Mouse (Mus musculus): ENCODE results near the gene Chd2.

Chd2 gene

DNA sequence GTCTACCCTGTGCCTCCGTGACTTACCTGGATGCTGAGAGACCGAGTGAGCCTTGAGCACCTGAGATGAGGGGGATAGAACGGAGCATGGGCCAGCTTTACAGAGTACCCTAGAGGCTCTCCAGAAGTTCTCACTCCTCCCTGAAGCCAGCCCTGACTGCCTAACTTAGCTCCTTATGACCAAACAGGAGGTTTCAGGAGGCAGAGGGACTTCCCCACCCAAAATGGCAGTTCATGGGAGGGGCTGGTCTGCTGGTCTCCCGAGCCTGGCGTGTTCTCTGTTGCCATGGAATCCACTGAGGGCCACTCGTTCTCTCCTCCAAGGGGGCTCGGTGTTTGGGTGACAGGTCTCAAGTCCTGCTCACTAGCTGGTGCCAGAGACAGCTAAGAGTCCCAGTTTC, 130.1 kb downstream of the Chd2 start:
- DNase-seq (ENCODE audit: low read depth, low spot score) = no peak

DNA sequence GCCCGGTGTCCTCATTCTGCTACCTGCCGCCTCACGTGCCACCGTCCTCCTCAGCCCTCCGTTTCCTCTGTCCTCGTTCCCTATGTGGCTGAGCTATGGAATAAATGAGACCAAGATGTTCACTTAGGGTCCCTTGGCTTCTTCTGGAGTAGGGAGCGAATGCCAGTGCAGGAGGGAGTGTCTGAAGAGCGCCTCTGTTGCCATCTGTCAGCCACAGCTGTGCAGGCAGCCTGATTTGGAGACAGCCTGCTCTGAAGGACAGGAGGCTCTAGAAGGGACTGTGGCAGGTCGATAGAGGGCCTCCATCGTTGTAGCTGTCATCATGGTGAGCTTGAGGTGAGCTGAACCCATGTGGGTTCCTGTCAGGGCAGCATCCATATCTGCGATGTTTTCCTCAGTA, 136.1 kb downstream of the Chd2 start:
- DNase-seq (ENCODE audit: low read depth, low spot score) = no peak

DNA sequence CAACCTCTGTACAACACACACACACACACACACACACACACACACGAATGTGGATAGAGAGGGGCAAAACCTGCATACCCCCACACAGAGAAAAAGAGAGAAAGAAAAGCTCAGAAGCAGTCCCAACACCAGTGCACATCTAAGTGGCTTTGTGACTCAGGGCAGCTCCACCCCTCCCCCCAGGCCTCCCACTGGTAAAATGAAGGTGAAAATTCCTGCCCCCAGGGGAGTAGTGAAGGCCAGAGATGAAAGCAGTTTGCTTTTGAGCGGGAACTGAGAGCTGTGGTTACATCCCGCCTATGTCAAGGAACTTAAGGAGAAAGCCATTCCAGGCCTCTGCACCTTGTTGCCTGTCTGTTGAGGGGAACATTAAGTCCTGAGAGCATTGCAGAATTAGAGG, 138.1 kb downstream of the Chd2 start:
- no peak for DNase-seq (ENCODE audit: low read depth, low spot score)

DNA sequence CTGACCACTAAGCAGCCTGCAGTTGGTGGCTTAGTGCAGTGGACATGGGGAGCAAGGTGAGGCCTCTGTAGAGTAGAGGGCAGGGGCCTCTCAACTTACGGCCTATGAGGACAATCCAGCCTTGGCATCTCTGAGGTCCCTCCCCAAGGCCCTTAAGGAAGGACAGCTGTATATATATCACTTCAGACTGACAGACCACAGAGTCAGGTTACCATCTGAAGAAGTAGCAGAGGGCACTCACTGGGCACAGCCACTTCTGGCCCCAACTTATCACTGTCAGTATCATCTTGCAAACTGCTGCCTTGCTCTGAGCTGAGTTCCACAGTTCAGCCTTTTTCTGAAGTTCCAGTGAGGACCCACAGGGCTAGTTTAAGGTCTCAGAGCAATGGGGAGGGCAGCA, 139.0 kb downstream of the Chd2 start:
- DNase-seq (ENCODE audit: low read depth, low spot score) = no peak

DNA sequence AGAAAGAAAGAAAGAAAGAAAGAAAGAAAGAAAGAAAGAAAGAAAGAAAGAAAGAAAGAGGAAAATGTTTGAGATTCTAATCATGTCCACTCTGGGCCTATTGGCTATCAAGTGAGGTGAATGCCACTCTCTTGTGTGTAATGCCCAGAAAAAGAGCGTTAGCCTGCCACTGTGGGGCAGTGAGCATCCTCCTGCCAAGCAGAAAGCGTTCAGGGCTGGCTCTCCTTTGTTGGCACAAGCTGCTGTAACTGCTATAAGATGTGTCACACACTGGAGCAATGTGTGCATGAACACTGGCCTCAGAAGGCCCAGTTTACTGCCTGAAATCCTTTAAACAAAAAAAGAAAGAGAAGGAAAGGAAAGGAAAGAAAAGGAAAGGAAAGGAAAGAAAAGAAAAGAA, 139.5 kb downstream of the Chd2 start:
- no peak for DNase-seq (ENCODE audit: low read depth, low spot score)

DNA sequence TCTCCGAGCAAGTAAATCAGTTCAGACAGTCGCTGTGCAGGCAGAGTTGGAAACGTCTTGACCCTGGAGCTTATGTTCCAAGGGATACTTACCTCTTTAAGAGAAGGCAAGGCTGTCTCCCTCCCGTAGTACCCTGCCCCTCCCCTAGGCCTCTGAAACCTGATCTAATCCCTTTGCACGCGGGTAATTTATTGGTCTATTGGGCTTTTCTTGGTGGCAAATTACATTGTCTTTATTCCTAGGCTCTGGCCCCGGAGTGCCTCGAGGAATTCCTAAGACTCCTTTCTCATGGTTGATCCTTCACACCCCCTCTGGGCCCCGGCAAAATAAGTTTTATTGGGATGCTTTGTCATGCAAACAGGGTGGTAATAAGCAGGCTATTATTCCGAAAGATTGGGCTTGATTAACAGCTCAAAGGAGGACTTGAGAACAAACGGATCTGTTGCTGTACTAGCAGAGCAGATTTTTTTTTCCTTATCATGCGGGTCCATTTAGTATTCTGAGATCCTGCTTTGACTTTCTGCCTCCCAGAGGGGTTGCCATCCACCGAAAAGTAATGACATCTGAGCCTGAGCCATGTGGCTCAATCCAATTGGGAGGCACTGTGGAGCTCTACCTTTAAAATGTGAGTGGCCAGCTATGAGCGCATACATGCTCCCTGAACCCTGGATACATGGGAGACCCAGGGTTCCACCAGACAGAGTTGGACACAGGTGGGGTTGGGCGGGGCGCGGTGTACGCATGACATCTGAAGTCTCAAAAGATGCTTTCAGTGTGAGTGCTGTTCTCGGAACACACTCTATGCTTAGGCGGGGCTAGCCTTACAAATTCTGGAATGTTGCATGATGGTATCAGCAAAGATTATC, 141.3 kb downstream of the Chd2 start:
- DNase-seq (ENCODE audit: low read depth, low spot score) = no peak

DNA sequence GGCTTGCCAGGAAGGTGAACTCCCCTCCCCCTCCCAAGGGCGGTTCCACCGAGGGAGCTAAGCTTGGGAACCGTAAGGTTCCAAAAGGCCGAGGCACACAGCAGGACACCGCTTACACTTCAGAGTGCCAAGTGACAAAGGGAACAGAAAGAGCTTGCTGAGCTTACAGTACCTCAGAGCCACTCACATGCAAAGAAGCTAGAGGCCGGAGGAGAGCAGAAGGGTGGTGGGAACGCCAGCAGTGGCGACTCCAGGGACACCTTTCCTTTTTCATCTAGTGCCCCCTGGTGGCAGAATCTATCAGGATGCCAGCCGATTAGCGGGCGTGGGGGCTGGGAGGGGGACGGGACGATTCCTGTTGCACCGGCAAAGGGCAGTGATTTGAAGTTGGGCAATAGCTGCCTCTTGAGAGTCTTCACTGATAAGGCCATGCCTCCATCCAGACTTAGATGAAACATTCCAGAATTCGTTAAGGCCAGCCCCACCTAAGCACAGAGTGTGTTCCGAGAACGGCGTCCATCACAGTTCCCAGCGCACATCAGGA, 142.1 kb downstream of the Chd2 start:
- no peak for DNase-seq (ENCODE audit: low read depth, low spot score)

DNA sequence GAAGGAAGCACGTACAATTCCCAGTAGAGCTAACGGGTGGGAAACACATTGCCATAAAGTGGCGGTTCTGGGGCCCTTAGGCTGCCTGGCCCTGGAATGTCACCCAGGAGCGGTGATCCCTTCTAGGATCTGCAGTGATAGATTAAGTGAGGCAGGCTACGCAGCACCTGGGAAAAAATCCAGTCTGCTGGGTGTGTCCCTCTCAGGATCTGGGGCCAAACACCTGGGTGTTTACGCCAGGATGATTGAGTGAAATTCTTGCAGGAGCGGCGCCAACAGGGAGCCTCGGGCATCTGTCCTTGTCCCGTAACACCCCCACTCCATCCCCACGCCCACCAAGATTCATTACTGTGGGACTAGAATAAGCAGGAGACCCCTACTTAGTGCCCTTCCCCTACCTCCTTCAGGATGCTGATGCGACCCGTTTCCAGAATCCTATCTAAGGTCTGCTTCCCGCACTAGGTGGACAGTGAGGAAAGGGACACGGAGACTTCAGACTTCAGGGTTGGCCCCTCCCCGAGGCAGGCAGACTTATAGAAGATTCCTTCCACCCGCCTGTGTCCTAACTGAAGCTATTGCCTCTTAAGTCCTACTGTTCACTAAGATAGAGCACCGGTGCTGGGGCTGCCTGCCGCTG, 142.7 kb downstream of the Chd2 start:
- DNase-seq (ENCODE audit: low read depth, low spot score) = no peak

DNA sequence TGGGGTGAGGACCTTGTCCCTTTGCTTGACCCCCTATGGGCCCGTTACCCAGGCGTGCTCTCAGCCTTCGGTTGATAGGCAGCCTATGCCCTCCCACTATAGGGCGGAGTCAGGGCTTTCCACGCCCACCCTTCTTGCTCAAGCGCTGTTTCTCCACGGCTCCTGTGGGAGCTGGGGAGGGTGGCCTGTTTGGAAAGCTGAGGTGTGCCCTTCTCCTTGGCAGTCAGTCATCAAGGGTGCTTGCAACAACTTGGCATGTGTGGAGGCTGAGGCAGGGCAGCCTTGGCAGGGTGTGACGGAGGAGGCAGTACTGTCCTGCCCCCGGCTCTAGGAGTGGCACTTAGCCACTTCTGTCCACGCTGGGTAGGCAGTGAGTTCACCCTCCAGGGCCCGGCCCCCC, 143.3 kb downstream of the Chd2 start:
- no peak for DNase-seq (ENCODE audit: low read depth, low spot score)

DNA sequence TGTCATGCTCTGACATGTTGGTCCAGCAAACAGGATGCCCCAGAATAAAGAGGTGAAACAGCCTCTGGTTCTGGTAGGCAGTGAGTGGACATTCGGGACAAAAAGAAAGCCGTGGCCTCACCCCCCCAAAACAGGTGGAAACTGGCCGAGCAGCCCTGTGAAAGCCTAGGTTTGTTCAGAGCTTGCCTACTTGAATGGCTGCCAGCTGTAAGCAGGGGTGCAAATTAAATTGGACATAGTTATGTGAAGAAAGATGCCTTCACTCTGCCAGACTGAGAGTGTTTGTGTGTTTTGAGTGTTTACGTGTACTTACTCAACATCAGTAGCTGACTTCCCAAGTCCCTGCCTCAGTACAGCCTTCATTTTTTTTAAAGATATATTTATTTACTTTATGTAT, 147.6 kb downstream of the Chd2 start:
- no peak for DNase-seq (ENCODE audit: low read depth, low spot score)

DNA sequence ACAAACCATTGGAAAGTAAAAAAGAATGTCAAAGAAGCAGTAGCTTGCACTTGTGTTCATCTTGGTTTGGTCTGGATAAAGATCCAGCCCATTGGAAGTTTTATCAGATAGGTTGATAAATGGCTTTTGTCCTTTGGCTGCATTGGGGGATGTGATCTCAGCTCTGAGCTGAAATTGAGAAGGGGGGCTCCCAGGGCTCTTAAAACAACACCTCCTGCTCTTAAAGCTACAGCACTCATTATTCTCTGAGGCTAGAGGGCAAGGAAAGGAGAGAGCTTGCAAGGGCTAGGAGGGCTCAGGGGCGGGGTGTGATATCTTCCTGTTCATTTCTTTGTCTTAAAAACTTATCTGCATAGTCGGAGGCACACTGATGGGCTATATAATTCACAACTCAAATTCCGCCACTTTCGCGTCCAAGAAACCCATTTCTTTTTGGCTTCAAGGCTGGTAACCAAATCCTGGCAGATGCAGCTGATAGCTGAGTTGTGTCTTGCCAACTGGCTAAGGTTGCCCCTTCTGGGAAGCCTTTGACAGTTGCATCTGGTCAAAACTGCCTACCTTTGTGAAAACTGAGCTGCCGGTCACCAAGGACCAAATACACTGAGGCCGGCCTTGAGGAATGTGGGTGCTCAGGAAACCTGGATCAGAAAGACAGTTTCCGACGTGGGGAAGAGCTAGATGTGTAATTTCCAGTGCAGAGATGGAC, 148.2 kb downstream of the Chd2 start:
- DNase-seq (ENCODE audit: low read depth, low spot score) = no peak

DNA sequence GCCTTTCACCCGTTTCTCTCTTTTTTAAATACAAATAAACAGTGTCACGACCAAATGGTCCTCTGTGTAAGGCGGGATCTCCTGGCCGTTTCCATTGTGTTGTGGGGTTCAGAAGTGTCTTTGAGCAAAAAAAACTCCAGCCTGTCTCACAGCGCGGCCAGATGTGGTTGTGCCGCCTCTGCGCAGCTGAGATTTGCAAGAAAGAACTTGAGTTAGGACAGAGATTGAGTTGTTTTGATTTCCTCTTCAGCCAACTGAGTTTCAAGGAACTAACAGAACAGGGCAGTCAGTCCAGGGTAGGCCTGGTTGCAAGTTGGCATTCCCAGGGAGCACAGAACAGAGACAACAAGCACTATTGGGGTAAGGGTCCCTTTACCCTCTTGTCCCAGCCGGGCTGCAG, 149.3 kb downstream of the Chd2 start:
- DNase-seq (ENCODE audit: low read depth, low spot score) = no peak

DNA sequence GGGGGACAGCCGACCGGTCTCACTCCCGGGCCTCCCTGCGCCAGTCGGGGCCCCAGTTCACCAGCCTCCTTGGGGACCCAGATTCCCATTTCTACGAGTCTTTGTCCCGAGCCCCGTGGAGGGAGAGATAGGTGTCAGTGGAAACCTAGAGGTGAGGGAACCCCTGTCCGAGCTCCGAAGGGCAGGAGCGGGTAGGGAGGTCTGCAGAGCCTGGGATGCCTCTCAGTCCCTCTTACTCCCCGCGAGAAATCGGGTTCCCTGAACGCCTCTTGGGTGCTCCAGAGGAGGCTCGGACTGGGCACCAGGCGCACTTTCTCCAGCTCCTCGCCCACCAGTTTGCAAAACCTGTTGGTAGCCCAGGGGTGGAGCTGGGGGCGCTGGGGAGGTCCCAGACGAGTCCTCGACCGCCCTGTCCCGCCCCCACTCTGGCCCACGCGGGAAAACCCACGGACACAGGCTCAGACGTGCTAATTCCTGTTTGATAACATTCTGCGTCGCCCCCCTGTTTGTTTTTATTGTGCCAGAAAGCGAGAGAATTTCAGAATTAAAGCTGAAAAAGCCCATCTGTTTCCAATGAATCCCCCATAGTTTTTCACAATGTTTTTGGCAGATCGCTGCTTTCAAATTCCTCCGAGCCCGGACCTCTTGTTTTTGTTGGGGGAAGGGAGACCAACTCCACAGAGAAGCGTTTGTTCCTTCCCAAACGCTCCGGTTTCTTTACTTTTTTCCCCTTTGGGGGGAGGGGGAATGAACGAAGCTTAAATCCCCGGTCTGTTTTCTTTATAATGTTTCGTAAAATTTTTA, 149.9 kb downstream of the Chd2 start:
- no peak for DNase-seq (ENCODE audit: low read depth, low spot score)

DNA sequence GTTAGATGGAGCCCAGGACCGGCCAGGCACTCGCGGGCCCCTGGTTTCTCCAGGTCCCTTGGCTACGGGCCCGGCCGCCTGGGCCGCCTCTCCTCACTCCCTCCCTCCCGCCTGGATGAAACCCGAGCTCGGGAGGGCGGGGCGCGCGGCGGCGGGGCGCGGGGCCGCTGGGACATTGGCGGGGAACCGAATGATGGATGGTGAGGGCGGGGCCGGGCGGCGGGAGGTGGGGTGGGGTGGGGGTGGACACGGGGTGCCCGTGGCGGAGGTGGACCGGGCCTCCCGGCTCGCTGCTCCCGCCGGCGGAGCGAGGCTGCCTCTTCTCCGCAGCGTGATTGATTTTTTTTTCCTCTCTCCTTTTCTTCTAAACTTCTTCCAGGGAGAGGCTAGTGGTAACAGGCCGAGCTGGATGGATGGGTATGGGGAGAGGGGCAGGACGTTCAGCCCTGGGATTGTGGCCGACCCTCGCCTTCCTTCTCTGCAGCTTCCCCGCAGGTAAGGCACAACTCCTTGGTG, 150.6 kb downstream of the Chd2 start:
- DNase-seq (ENCODE audit: low read depth, low spot score) = no peak

DNA sequence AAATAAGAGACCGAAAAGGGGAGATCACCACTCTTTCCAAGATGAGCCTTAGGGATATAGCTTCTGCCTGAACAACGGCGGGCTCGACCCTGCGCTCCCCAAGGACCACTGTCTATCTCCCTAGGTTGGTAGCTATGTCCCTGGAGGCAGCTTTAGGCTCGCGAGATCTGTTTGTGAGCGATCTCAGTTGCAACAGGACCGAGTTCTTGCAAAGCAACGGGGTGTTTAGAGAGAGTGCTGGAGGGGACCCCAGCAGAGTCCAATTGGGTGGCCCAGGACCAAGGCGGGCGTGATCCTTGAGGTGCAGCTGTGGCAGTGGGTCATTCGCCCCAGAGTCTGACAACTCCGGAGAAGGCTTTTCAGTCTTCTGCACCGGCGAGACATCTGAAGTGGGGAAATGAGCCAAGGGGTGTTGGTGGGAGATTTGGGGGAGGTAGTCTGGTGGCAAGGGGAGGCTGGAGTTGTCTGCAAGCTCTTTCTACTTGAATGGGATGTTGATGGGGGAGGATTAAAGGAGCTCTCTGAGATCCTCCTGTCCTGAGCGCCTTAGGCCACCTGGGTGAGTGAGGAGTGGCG, 151.1 kb downstream of the Chd2 start:
- no peak for DNase-seq (ENCODE audit: low read depth, low spot score)

DNA sequence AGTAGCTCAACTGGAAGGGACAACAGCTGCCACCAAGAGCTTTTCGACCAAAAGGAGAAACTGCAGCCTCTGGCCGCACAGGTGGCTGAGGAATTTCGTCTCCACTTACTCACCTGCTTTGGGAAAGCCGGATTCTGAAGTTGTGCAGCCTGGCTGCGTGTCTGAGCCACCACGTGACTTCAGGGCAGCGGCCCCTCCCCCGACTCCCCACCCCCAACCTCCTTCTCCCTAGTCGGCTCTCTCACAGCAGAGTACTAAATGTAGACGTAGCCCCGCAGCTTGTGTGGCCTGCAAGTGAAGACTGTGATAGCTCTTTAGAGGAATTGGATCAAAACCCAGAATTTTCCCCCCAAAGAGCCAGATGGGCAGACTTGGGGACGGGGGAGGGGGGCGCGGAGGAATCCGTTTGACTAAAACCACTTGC, 151.7 kb downstream of the Chd2 start:
- no peak for DNase-seq (ENCODE audit: low read depth, low spot score)

DNA sequence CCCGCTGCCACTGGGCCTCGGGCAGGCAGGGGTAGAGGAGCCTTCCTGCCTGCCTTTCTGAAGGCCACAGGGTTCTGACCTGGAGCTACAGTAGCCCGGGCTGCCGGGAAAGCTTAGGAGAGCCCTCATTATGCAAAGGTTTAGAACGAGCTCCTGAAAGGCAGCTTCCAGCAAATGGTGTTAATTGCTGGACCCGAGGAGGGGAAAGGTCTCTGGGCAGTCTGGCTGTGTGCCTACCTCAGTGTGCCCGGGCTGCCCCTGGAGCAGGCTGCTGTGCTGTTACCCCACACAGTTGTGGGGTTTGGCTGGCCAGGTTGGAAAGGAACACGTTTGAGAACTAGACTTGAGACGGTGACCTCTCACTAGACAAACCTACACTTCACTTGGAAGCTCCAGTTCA, 152.2 kb downstream of the Chd2 start:
- DNase-seq (ENCODE audit: low read depth, low spot score) = no peak

DNA sequence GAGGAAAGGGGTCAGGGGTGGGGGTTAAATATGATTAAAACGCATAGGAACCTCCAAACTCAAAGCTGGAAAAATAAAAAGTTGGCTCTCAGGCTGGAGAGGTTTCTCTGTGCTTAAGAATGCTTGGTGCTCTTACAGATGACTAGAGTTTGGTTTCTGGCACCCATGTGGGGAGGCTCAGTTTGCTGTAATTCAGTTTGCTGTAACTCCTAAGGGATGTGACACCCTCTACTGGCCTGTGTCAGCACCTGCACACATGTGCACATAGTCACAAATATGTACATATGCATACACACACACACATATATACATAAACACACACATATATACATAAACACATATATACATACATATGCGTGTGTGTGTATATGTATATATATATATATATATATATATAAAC, 152.8 kb downstream of the Chd2 start:
- DNase-seq (ENCODE audit: low read depth, low spot score) = no peak

DNA sequence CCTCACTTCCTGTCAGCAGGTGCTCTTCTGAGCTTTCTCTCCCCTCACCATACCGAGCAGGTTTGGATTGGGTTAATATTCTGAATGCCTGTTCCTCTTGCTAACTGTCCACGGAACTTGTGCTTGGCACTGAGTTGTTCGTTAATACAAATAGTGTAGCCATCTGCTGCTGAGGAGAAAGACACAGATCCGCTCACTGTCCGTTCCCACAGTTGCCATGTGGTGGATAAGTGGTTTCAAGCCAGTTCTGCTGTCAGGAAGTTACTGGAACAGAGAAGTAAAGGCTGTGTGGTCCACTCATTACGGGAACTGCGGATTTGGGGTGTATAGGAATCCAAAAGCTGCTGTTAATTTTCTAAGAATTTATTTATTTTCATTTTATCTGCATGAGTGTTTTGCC, 158.8 kb downstream of the Chd2 start:
- no peak for DNase-seq (ENCODE audit: low read depth, low spot score)

DNA sequence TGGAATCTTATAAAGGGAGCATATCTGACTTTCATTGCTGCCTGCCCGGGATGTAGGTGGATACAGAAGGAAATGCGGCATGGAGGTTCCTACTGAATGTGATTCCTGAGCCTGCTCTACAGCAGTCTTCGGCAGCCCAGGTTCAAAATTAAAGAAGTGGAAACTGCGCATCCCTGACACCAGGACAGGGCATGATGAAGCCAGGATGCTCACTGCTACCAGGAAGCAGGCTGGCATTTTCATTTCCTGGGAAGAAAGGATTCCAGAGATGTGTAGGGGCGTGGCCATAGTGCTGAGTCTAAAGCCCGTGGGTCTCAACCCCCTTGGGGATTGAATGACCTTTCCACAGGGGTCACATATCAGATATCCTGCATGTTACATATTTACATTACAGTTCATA, 163.6 kb downstream of the Chd2 start:
- DNase-seq (ENCODE audit: low read depth, low spot score) = no peak

DNA sequence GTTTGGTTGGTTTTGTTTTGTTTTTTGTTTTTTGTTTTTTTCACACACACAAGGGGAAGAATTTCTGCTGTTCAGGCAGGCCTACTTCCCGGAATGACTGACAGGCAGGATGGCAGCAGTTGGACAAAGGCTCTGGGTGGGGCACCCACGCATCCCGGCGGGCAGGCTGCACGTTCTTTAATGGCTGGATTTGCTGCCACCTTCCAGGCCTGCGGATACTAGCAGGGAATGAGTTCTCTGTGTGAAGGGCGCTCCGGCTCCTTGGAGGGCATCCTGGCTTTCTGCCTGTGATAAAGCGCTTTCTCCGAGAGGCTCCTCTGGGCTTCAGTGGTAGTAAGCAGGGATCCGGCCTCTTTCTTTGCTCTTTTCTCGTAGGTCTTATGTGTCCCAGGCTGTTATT, 164.3 kb downstream of the Chd2 start:
- DNase-seq (ENCODE audit: low read depth, low spot score) = no peak

Data from retina, adult 2 months (tissue).